Mouse (Mus musculus) myocyte (in vitro differentiated cells): Measurements from ENCODE around the gene Susd6. TPM values are rescaled to one million over a fixed set of nuclear protein-coding genes. Genes with fewer than 3 reads are reported as not detected.

ENCODE experiments used
- H3K27me3 ChIP-seq: one replicate; pipeline ENCODE4 v1.6.1; 2011; ENCODE audit not compliant: control insufficient read depth, insufficient read depth, insufficient read length
- H3K36me3 ChIP-seq: one replicate; pipeline ENCODE4 v1.6.1; 2011; ENCODE audit not compliant: control insufficient read depth, insufficient read depth
- H3K4me2 ChIP-seq: one replicate; pipeline ENCODE4 v1.6.1; 2011; ENCODE audit warnings: low read depth, control low read depth
- H3K4me3 ChIP-seq: one replicate; pipeline ENCODE4 v1.5.1; 2011; ENCODE audit warnings: mild to moderate bottlenecking, control low read depth, moderate library complexity
- H3K79me2 ChIP-seq: one replicate; pipeline ENCODE4 v1.6.1; 2011; ENCODE audit not compliant: control insufficient read depth, insufficient read depth
- H3ac ChIP-seq: one replicate; pipeline ENCODE4 v1.6.1; 2011; ENCODE audit not compliant: control insufficient read depth, insufficient read length
- CEBPB ChIP-seq: IDR thresholded peaks from 2 replicates; pipeline ENCODE4 v1.6.1; 2011; ENCODE audit warnings: mild to moderate bottlenecking, moderate library complexity; ENCODE audit not compliant: poor library complexity, insufficient read depth, severe bottlenecking
- E2F4 ChIP-seq: IDR thresholded peaks from one replicate; pipeline ENCODE4 v1.6.1; 2011; ENCODE audit warnings: mild to moderate bottlenecking, control low read depth, moderate library complexity; ENCODE audit not compliant: insufficient read depth
- MAX ChIP-seq: IDR thresholded peaks from one replicate; pipeline ENCODE4 v1.6.1; 2011; ENCODE audit warnings: low read depth, mild to moderate bottlenecking, control low read depth
- MYOD1 ChIP-seq, 3 experiments: IDR thresholded peaks; one replicate each; pipeline ENCODE4 v1.6.1; 2011; ENCODE audit warnings: control low read depth in 2 of 3, low read depth in 2 of 3, mild to moderate bottlenecking in 2 of 3, moderate library complexity in 1 of 3; ENCODE audit not compliant: insufficient read length in 2 of 3, control insufficient read depth in 1 of 3
- MYOG ChIP-seq, 3 experiments: IDR thresholded peaks; one replicate each; pipeline ENCODE4 v1.6.1; 2011; ENCODE audit warnings: control low read depth in 2 of 3, low read depth in 2 of 3, mild to moderate bottlenecking in 2 of 3; ENCODE audit not compliant: insufficient read length in 2 of 3, control insufficient read depth in 1 of 3, insufficient read depth in 1 of 3
- POLR2A ChIP-seq: IDR thresholded peaks from one replicate; pipeline ENCODE4 v1.6.1; 2011; ENCODE audit warnings: low read depth, mild to moderate bottlenecking, control low read depth, moderate library complexity; ENCODE audit not compliant: insufficient read length
- POLR2AphosphoS2 ChIP-seq: IDR thresholded peaks from one replicate; pipeline ENCODE4 v1.6.1; 2011; ENCODE audit warnings: low read depth, control low read depth; ENCODE audit not compliant: insufficient read length
- REST ChIP-seq: IDR thresholded peaks from one replicate; pipeline ENCODE4 v1.6.1; 2011; ENCODE audit warnings: mild to moderate bottlenecking, control low read depth, moderate library complexity; ENCODE audit not compliant: insufficient read depth, insufficient read length
- SRF ChIP-seq: IDR thresholded peaks from one replicate; pipeline ENCODE4 v1.6.1; 2011; ENCODE audit warnings: low read depth; ENCODE audit not compliant: control insufficient read depth, insufficient read length
- TCF12 ChIP-seq: IDR thresholded peaks from one replicate; pipeline ENCODE4 v1.6.1; 2011; ENCODE audit warnings: mild to moderate bottlenecking, control low read depth; ENCODE audit not compliant: poor library complexity, insufficient read depth, severe bottlenecking
- TCF3 ChIP-seq: IDR thresholded peaks from one replicate; pipeline ENCODE4 v1.6.1; 2011; ENCODE audit warnings: low read depth, control low read depth; ENCODE audit not compliant: insufficient read length
- USF1 ChIP-seq: IDR thresholded peaks from one replicate; pipeline ENCODE4 v1.6.1; 2011; ENCODE audit warnings: low read depth, mild to moderate bottlenecking, control low read depth, moderate library complexity
- polyA plus RNA-seq: library from polyadenylated mRNA; unstranded; fragments of >200 nt; fragmentation: generic; extraction: Trizol; gene quantifications from one replicate; pipeline ENCODE4 v1.2.1, GENCODE M21; 2012; ENCODE audit warnings: missing spikeins

The Susd6 gene
- polyA plus RNA-seq, 1 experiment = 64.0 TPM

DNA sequence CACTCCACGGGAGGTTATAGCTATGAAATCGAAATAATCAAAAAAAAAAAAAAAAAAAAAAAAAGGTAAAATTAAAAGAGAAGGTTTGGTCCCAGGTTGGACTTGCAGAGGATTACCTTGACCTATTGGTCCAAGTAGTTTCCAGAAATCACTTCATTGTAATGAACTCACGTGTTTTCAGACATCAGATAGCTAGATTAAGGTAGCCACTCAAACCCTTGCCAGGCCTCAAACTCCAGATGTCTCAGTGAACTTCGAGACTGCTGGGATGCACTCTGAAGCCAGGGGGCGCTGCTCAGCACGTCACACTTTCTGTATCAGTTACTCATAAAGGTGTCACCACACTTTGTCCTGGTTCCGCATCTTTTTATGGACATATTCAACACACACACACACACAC lies 127.5 kb downstream of the Susd6 start:
- no peak for TF ChIP-seq POLR2A
- TF ChIP-seq SRF = no peak
- no peak for TF ChIP-seq USF1
- TF ChIP-seq MYOG (IDR thresholded peaks at IDR 0.05; ENCODE audit: control insufficient read depth in 1 of 3, insufficient read depth in 1 of 3, insufficient read length in 2 of 3, low read depth in 2 of 3) = no peak
- no peak for TF ChIP-seq TCF12
- TF ChIP-seq MAX = no peak
- TF ChIP-seq REST = no peak
- no peak for TF ChIP-seq E2F4
- TF ChIP-seq MYOD1 (IDR thresholded peaks at IDR 0.05; ENCODE audit: control insufficient read depth in 1 of 3, insufficient read length in 2 of 3, low read depth in 2 of 3) = no peak
- TF ChIP-seq TCF3 = no peak
- no peak for TF ChIP-seq CEBPB
- no peak for TF ChIP-seq POLR2AphosphoS2
- Histone ChIP-seq H3ac (no peak overlapping the region), H3K4me2 (no peak overlapping the region), H3K27me3 (peaks cover 9% of the 10 kb centered on the region), H3K4me3 (no peak overlapping the region), H3K79me2 (no peaks in the 10 kb centered on the region), H3K36me3 (no peaks in the 10 kb centered on the region)

DNA sequence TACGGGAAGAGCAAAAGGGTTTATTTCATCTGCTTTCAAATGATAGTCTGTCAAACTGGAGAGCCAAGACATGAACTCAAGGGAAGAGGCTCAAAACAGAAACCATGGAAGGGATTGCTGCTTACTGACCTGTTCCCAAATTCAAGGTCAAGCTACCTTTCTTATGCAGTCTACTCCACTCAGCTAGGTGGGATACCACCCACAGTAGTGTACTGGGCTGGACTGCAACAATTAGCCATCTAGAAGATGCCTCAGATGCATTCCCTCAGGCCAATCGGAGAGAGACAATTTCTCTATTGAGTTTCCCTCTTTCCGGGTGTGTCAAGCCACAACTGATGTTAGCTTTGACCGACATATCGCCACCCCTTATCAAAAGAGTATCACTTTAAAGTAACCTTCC lies 131.0 kb downstream of the Susd6 start:
- H3K79me2 ChIP-seq = no peaks in the 10 kb centered on the region
- no peaks in the 10 kb centered on the region for H3K36me3 ChIP-seq
- no peak overlapping the region for H3K4me2 ChIP-seq
- H3K4me3 ChIP-seq = no peak overlapping the region
- no peak overlapping the region for H3ac ChIP-seq
- no peak for TF ChIP-seq USF1
- H3K27me3 ChIP-seq = peaks cover 23% of the 10 kb centered on the region

DNA sequence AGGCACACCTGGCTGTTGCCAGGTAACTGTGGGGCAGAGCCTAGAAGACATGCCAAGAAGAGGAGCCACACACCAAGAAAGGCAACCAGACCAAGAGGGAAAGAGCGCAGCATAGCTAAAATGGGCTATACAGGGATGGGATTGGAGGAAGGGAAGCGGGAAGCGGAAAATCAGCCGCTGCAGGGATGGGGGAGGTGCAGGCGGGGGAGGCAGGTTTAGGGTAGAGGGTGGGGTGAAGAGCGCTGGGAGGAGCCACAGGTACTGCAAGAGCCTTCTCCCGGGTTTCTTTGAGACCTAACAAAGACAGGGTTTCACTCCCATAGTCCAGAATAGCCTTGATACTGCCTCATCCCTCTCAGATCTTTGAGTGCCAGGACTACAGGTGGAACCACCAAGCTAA lies 132.6 kb downstream of the Susd6 start:
- TF ChIP-seq POLR2AphosphoS2 (no peak), TCF12 (no peak), CEBPB (no peak), MAX (no peak), REST (no peak), MYOG (IDR thresholded peaks at IDR 0.05; ENCODE audit: control insufficient read depth in 1 of 3, insufficient read depth in 1 of 3, insufficient read length in 2 of 3, low read depth in 2 of 3) (no peak), POLR2A (no peak), USF1 (no peak), TCF3 (no peak), E2F4 (no peak), SRF (no peak), MYOD1 (IDR thresholded peaks at IDR 0.05; ENCODE audit: control insufficient read depth in 1 of 3, insufficient read length in 2 of 3, low read depth in 2 of 3) (no peak)
- Histone ChIP-seq H3K79me2 (no peaks in the 10 kb centered on the region), H3K4me3 (no peak overlapping the region), H3ac (no peak overlapping the region), H3K27me3 (peaks cover 23% of the 10 kb centered on the region), H3K36me3 (no peaks in the 10 kb centered on the region), H3K4me2 (no peak overlapping the region)

DNA sequence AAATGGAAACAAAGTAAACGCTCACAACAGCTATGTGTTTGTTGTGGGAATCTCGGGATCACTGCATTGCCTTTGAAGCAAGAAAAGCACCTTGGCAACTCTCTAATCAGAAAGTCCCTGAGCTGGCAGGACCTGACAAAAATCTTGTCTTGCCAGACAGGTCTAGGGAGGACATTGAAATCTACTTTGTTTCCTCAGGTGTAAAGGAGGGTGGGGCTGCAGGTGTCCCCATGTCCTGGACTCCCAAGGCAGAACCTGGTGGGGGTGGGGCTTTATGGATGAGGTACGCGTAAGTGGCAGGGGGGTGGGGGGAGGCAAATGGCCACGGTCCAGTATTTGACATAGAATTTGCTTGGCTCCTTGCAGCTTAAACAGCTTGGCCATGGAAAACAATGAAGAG lies 133.3 kb downstream of the Susd6 start:
- Histone ChIP-seq H3K4me2 (no peak overlapping the region), H3ac (no peak overlapping the region), H3K79me2 (no peaks in the 10 kb centered on the region), H3K36me3 (no peaks in the 10 kb centered on the region), H3K27me3 (peaks cover 23% of the 10 kb centered on the region), H3K4me3 (no peak overlapping the region)
- TF ChIP-seq TCF12 (no peak), SRF (no peak), MYOG (IDR thresholded peaks at IDR 0.05; ENCODE audit: control insufficient read depth in 1 of 3, insufficient read depth in 1 of 3, insufficient read length in 2 of 3, low read depth in 2 of 3) (no peak), TCF3 (no peak), CEBPB (no peak), MAX (no peak), USF1 (no peak), MYOD1 (IDR thresholded peaks at IDR 0.05; ENCODE audit: control insufficient read depth in 1 of 3, insufficient read length in 2 of 3, low read depth in 2 of 3) (no peak), E2F4 (no peak), POLR2A (no peak), POLR2AphosphoS2 (no peak), REST (no peak)

DNA sequence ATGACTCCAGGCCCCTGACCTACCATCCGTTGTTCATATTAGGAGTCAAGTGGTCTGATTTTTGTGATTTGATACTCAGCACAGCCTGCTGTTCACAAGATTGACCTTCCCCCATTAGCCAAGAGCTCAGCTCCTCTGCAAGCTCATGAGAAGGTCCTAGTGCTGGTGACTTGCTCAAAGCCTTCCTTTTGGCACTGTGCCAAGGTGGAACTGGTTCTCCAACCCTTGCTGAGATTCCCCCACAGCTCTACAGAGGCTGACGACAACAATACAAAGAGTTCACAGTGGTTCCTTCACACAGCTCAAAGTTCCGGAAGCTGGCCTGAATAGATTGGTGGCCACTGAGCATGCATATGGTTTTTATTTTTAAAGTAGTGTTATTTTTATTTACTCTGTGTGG lies 133.9 kb downstream of the Susd6 start:
- Histone ChIP-seq H3K36me3 (no peaks in the 10 kb centered on the region), H3K79me2 (no peaks in the 10 kb centered on the region), H3K27me3 (peaks cover 23% of the 10 kb centered on the region), H3K4me2 (no peak overlapping the region), H3K4me3 (no peak overlapping the region), H3ac (no peak overlapping the region)
- TF ChIP-seq E2F4 (no peak), CEBPB (no peak), MYOG (IDR thresholded peaks at IDR 0.05; ENCODE audit: control insufficient read depth in 1 of 3, insufficient read depth in 1 of 3, insufficient read length in 2 of 3, low read depth in 2 of 3) (no peak), TCF12 (no peak), POLR2AphosphoS2 (no peak), REST (no peak), POLR2A (no peak), USF1 (no peak), SRF (no peak), TCF3 (no peak), MYOD1 (IDR thresholded peaks at IDR 0.05; ENCODE audit: control insufficient read depth in 1 of 3, insufficient read length in 2 of 3, low read depth in 2 of 3) (no peak), MAX (no peak)
